Mouse (Mus musculus) liver, embryonic 16.5 days (tissue): ENCODE data around the gene Prpsap2. TPM values are rescaled to one million over a fixed set of nuclear protein-coding genes. Genes with fewer than 3 reads are reported as not detected.

Experiments used
- ATAC-seq: fragments of 200-750 bp; cut with Nextera tagmentation; 2 replicates; pipeline ENCODE4 v1.8.0; 2017; ENCODE audit warnings: low read depth, mild to moderate bottlenecking, moderate number of reproducible peaks, moderate library complexity
- H3K27ac ChIP-seq: fragments of 300-500 bp; sonication (generic); 2 replicates; pipeline ENCODE4 v1.5.1; 2014; ENCODE audit warnings: mild to moderate bottlenecking, low read length
- H3K27me3 ChIP-seq: fragments of 300-500 bp; sonication (generic); 2 replicates; pipeline ENCODE4 v1.6.1; 2014; ENCODE audit warnings: low read depth, low read length, mixed read lengths; ENCODE audit not compliant: control insufficient read depth, insufficient read depth
- H3K36me3 ChIP-seq: fragments of 300-500 bp; sonication (generic); 2 replicates; pipeline ENCODE4 v1.6.1; 2014; ENCODE audit warnings: mild to moderate bottlenecking; ENCODE audit not compliant: control insufficient read depth, insufficient read depth
- H3K4me1 ChIP-seq: fragments of 300-500 bp; sonication (generic); 2 replicates; pipeline ENCODE4 v1.6.1; 2014; ENCODE audit warnings: low read depth, low read length, mixed read lengths; ENCODE audit not compliant: control insufficient read depth
- H3K4me2 ChIP-seq: fragments of 300-500 bp; sonication (generic); 2 replicates; pipeline ENCODE4 v1.6.1; 2014; ENCODE audit warnings: low read depth, low read length, mixed read lengths
- H3K4me3 ChIP-seq: fragments of 300-500 bp; sonication (generic); 2 replicates; pipeline ENCODE4 v1.5.1; 2014; ENCODE audit warnings: low read depth, mild to moderate bottlenecking, low read length
- H3K9ac ChIP-seq: fragments of 300-500 bp; sonication (generic); 2 replicates; pipeline ENCODE4 v1.6.1; 2014; ENCODE audit warnings: low read depth, low read length
- H3K9me3 ChIP-seq: fragments of 300-500 bp; sonication (generic); replicated peaks from 2 replicates; pipeline ENCODE4 v1.6.1; 2016; ENCODE audit warnings: low read length; ENCODE audit not compliant: control insufficient read depth
- WGBS: fragments of 180-500 bp; shearing (Covaris S2); extraction: QIAGEN DNeasy Blood & Tissue Kit; methylation state at CpG from one replicate; pipeline ENCODE4 v1.1.7; 2014; ENCODE audit not compliant: insufficient replicate concordance; 5-methylcytosine and 5-hydroxymethylcytosine counted together
- polyA plus RNA-seq: library from polyadenylated mRNA; unstranded; fragments of >200 nt; fragmentation: Nextera tagmentation; extraction: Ambion mirVana; gene quantifications from 2 replicates; pipeline ENCODE4 v1.2.1, GENCODE M21; 2015

Gene Prpsap2
- polyA plus RNA-seq, 1 experiment from 2014 or later, result 5.7 TPM

DNA sequence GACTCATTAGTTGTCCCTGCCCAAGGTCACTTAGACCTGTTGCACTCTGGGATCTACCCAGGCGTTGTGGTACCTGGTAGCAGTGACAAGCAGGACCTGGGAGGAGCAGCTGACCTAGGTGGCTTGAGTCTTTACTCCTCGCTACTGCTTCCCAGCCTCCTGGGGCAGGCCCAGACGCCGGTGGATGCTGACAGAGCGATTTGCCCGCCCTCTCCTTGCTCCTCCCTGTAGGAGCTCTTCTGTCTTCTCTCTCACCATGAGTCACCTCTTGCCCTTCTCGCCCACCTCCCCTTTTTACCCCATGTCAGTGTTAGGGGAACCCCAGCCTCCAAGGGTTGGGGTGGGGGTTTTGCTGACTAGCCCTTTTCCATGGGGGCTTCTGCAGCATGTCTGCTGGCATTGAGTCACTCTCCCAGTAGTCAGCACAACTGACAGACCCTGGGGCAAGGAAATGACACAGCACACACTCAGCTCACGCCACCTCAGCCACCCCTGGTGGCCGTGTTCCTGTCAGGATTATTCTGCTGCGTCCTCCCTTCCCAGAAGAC, 74.9 kb downstream of the Prpsap2 start:
- Histone ChIP-seq H3K27me3 (peaks cover 6% of the 10 kb centered on the region), H3K4me3 (peak overlapping the region; percentile 77), H3K4me2 (peak overlapping the region; percentile 98), H3K9ac (peak overlapping the region; percentile 33), H3K4me1 (peaks cover 47% of the 10 kb centered on the region), H3K9me3 (no peaks in the 10 kb centered on the region), H3K36me3 (no peaks in the 10 kb centered on the region; the same call in 1 of the 2 replicates), H3K27ac (peak overlapping the region; percentile 81)
- WGBS, result 39% methylated on average over 10 of the region's 10 CpGs
- ATAC-seq, result no peak

DNA sequence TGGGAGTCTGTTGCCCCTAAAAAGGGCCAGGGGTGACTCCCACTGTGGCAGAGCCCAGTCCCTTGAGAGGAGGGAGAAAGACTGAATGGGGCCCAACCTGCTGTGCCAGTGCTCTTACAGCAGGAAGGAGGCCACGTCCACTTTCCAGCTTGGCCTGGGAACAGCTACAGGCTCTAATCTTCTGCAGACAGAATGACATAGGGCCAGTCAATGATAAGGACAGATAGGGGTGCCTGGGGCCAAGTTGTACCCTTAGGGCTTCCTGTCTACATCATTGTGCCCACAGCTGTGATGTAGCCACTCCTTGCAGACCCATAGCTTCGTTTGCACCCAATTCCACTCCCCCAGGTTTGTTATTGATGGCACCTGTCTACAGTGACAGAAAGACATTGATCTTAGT, 75.7 kb downstream of the Prpsap2 start:
- H3K4me1 ChIP-seq, result peaks cover 47% of the 10 kb centered on the region
- H3K27ac ChIP-seq, result peak overlapping the region; percentile 81
- peak overlapping the region; percentile 98 for H3K4me2 ChIP-seq
- peaks cover 6% of the 10 kb centered on the region for H3K27me3 ChIP-seq
- WGBS, result 23% methylated on average over 2 of the region's 2 CpGs
- peak overlapping the region; percentile 84 for H3K9ac ChIP-seq
- peak overlapping the region; percentile 77 for H3K4me3 ChIP-seq
- ATAC-seq, result peak; percentile 78
- H3K9me3 ChIP-seq, result no peaks in the 10 kb centered on the region
- H3K36me3 ChIP-seq, result no peaks in the 10 kb centered on the region

DNA sequence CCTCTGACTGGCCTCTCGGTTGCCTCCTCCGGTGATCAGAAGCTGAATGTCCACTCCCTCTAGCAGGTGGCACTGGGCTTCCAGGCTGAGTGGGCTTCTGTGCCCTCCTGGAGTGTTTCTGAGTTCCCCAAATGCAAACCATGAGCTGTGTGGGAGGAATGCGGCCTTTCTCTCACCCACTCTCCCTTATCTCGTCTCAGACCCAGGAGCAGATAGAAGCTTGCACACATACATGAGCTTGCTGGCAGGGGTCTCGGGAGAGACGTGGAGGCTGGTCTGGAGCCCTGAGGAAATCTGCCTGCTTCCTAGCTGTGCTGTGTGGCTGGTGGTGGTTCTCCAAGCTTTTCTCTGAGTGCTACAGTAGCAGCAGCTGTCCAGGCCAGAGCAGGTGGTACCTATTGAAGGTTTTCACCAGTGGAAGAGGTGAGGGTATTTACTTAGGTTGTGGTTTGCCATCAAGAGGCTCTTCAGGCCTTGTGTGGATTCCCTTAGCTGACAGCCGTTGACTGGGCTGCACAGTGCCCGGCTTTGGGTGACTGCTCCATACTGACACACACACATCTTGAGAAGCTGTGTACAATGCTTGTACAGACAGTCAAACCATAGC, 76.7 kb downstream of the Prpsap2 start:
- no peaks in the 10 kb centered on the region for H3K9me3 ChIP-seq
- 37% methylated on average over 8 of the region's 8 CpGs for WGBS
- no peak for ATAC-seq
- H3K9ac ChIP-seq, result peak overlapping the region; percentile 84
- H3K36me3 ChIP-seq, result no peaks in the 10 kb centered on the region
- peak overlapping the region; percentile 77 for H3K4me3 ChIP-seq
- H3K4me1 ChIP-seq, result peaks cover 47% of the 10 kb centered on the region
- peak overlapping the region; percentile 98 for H3K4me2 ChIP-seq
- H3K27me3 ChIP-seq, result peaks cover 6% of the 10 kb centered on the region
- peak overlapping the region; percentile 81 for H3K27ac ChIP-seq

DNA sequence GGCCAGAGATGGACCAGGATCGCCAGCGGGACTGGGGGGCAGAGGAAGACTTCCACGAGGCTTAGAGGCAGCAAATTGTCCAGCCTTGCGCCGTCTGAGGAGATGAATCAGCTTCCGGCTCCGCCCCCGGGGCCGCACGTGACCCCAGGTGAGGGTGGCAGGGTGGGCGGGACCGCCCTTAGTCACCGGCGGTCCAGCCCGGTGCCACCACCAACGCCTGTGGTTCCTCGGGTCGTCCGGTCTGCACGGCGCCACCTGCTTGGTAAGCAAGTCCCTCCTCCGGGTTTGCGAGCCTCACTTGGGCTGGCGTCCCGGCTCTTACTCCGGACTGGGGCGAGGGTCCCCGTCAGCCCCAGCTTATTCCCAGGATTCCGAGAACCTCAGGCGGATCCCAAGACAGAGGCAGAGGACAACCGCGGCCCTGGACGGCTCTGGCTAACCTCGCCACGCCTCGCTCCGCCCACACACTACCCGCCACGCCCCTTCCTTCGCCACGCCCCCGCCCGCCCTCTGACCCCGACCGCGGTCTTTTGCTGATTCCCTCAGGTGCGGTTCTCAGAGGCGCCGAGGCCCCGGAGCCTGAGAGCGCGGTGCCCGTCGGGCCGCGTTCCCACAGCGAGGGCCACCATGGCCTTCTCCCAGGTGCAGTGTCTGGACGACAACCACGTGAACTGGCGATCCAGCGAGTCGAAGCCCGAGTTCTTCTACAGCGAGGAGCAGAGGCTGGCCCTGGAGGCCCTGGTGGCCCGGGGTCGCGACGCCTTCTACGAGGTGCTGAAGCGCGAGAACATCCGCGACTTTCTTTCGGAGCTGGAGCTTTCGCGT, 77.8 kb downstream of the Prpsap2 start, which contains the start of gene Fam83g:
Fam83g (plus strand) TSS at position 185 of the 825 bp plus-strand sequence.
- WGBS, result 1% methylated on average over 76 of the region's 76 CpGs
- H3K9ac ChIP-seq, result peak within 1 kb of the TSS; percentile 84
- H3K27ac ChIP-seq, result peak within 1 kb of the TSS; percentile 81
- peaks cover 6% of the 10 kb centered on the region for H3K27me3 ChIP-seq
- H3K36me3 ChIP-seq, result no peaks in the 10 kb centered on the region
- peak within 1 kb of the TSS; percentile 77 for H3K4me3 ChIP-seq
- H3K9me3 ChIP-seq, result no peaks in the 10 kb centered on the region
- peak; percentile 80 for ATAC-seq
- peaks cover 47% of the 10 kb centered on the region for H3K4me1 ChIP-seq
- H3K4me2 ChIP-seq, result peak within 1 kb of the TSS; percentile 98

Other genes with a start within 250 kb of the Prpsap2 start
- gene Epn2, start 182.4 kb downstream of the Prpsap2 start, polyA plus RNA-seq, result 2.0 and 2.8 TPM in 2 replicates
- gene Grap, start 108.8 kb downstream of the Prpsap2 start, polyA plus RNA-seq, result 4.8 TPM in 2 replicates
- 6.2 and 6.5 TPM in 2 replicates for gene Fam83g, start 78.0 kb downstream of the Prpsap2 start, polyA plus RNA-seq
- not detected in 2 replicates for gene Slc5a10, start 41.3 kb downstream of the Prpsap2 start, polyA plus RNA-seq
- 2.3 and 3.3 TPM in 2 replicates for gene Ulk2, start 93.0 kb upstream of the Prpsap2 start, polyA plus RNA-seq
- gene Akap10, start 168.2 kb upstream of the Prpsap2 start, polyA plus RNA-seq, result 7.3 and 7.7 TPM in 2 replicates
- 58.6 and 58.9 TPM in 2 replicates for gene Specc1, start 194.7 kb upstream of the Prpsap2 start, polyA plus RNA-seq